Mouse (Mus musculus): ENCODE results near the gene Vav3. TPM values are rescaled to one million over a fixed set of nuclear protein-coding genes. Genes with fewer than 3 reads are reported as not detected.

The Vav3 gene
- polyA plus RNA-seq, 1 experiment from 2014 or later: 13.6 TPM

DNA sequence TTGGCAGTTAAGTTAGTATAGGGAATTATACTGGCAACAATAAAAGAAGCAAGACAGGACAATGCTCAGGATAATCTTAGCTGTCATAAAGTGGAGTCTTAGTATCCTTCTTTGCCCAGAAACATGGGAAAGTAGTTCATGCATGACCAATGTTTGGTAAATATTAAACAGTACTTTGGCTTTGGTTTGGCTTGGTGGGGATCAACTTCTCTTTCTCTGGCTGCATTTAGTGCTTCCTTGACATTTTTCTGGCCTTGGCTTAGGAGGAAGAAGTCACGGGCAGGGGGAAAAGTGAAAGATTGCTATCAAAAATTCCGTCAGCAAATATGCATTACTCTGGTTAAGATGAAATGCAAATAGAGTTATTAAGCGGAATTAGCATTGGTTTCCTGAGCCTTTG lies 197.2 kb downstream of the Vav3 start:
- H3K4me3 ChIP-seq (ENCODE audit: control insufficient read depth in 1 of 2, insufficient read depth in 1 of 2, low read depth in 1 of 2, low read length in 2 of 2): no peak overlapping the region
- H3K36me3 ChIP-seq (ENCODE audit: control insufficient read depth, insufficient read depth, low read length): no peaks in the 10 kb centered on the region
- no peaks in the 10 kb centered on the region for H3K27me3 ChIP-seq (ENCODE audit: control insufficient read depth, insufficient read depth, low read length)
- H3K9me3 ChIP-seq (ENCODE audit: control insufficient read depth, low read length): no peaks in the 10 kb centered on the region
- H3K4me1 ChIP-seq (ENCODE audit: control insufficient read depth in 2 of 2, insufficient read depth in 2 of 2, low read length in 2 of 2): no peaks in the 10 kb centered on the region
- ATAC-seq (ENCODE audit: insufficient number of reproducible peaks, insufficient read depth, low FRiP score, low read depth): no peak
- no peak overlapping the region for H3K4me2 ChIP-seq (ENCODE audit: low read length)
- H3K9ac ChIP-seq (ENCODE audit: low read length): no peak overlapping the region
- H3K27ac ChIP-seq (replicated peaks in 1 of 2; ENCODE audit: control insufficient read depth in 1 of 2, insufficient read depth in 1 of 2, low read depth in 2 of 2, low read length in 2 of 2): no peak overlapping the region
- 81% methylated on average over 3 of the region's 3 CpGs for WGBS

DNA sequence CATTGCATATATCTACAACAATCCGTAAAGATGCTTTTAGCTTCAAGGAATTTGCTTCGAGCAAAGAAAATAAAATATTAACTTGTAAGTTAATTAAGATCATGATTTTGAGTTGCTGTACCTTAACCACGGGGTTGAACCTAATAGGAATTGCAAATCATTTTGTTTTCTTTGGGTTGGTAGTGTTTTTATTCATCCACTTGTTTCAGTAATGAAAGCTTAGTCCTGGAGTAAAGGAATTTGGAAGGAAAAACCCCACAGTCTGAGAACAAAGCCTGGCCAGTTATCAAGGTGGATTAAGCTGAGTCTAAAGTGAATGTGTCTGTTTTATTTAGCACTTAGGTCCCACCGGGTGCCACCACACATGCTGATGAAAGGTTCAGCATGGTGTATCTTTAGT lies 199.6 kb downstream of the Vav3 start:
- Histone ChIP-seq H3K9ac (ENCODE audit: low read length) (no peak overlapping the region), H3K9me3 (ENCODE audit: control insufficient read depth, low read length) (no peaks in the 10 kb centered on the region), H3K27ac (replicated peaks in 1 of 2; ENCODE audit: control insufficient read depth in 1 of 2, insufficient read depth in 1 of 2, low read depth in 2 of 2, low read length in 2 of 2) (no peak overlapping the region), H3K27me3 (ENCODE audit: control insufficient read depth, insufficient read depth, low read length) (no peaks in the 10 kb centered on the region), H3K4me2 (ENCODE audit: low read length) (no peak overlapping the region), H3K4me1 (ENCODE audit: control insufficient read depth in 2 of 2, insufficient read depth in 2 of 2, low read length in 2 of 2) (no peaks in the 10 kb centered on the region), H3K4me3 (ENCODE audit: control insufficient read depth in 1 of 2, insufficient read depth in 1 of 2, low read depth in 1 of 2, low read length in 2 of 2) (no peak overlapping the region), H3K36me3 (ENCODE audit: control insufficient read depth, insufficient read depth, low read length) (no peaks in the 10 kb centered on the region)
- ATAC-seq (ENCODE audit: insufficient number of reproducible peaks, insufficient read depth, low FRiP score, low read depth): no peak
- WGBS: 50% methylated on average over 4 of the region's 4 CpGs

DNA sequence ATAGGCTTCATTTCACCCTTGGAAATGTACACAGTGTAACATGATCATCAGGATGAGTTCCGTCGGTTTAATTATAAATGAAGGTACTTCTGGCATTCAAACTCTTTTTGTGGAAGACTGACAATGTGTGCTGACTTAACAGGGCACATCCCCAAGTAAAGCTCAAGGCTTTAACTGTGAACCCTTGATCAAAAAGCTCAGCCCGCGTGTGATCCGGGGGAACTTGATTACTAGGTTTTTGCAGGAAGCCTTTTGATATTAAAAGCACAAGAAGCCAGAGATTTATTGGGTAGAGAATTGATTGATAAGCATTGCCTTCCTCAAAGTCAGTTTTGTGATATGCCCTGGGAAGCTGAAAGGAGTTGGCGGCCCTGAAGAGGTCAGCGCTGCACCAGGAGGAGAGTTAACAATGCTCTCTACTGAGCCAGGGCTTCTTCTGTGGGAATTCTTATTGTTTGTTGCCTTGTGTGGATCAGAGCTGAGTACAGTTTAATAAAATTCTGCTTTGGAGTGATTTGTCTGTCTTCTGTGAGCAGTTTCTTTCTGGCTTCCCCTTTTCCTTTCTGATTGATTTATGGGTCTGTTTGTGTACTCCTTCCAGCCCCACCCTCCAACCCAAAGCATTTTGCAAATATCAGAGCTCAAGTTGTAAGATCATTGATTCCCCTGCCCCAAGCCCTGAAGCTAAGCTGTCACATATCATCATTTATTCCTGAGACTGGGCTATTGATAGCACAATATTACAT lies 204.2 kb downstream of the Vav3 start:
- Histone ChIP-seq H3K27ac (replicated peaks in 1 of 2; ENCODE audit: control insufficient read depth in 1 of 2, insufficient read depth in 1 of 2, low read depth in 2 of 2, low read length in 2 of 2) (no peak overlapping the region), H3K36me3 (ENCODE audit: control insufficient read depth, insufficient read depth, low read length) (no peaks in the 10 kb centered on the region), H3K9me3 (ENCODE audit: control insufficient read depth, low read length) (no peaks in the 10 kb centered on the region), H3K27me3 (ENCODE audit: control insufficient read depth, insufficient read depth, low read length) (no peaks in the 10 kb centered on the region), H3K4me3 (ENCODE audit: control insufficient read depth in 1 of 2, insufficient read depth in 1 of 2, low read depth in 1 of 2, low read length in 2 of 2) (no peak overlapping the region), H3K4me1 (ENCODE audit: control insufficient read depth in 2 of 2, insufficient read depth in 2 of 2, low read length in 2 of 2) (no peaks in the 10 kb centered on the region), H3K4me2 (ENCODE audit: low read length) (no peak overlapping the region), H3K9ac (ENCODE audit: low read length) (no peak overlapping the region)
- ATAC-seq (ENCODE audit: insufficient number of reproducible peaks, insufficient read depth, low FRiP score, low read depth): no peak
- WGBS: 82% methylated on average over 7 of the region's 7 CpGs

DNA sequence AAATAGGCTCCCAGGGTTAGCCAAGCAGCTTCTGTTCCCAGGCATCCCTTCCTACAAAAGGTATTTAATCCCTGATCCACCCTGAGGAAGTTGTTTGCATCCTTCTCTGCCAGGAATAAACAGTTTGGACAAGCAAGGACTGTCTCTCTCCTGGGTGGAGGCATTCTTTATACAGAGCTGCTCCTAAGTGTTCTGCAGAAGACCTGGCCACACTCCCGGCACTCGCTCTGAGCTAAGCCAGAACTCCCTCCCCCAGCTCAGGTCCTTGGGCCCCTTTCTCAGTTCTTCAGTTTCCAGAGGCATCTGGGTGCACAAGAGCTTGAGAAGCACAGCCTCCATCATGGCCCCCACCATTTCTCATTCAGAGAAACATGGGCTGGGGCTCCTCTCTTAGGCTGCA lies 216.9 kb downstream of the Vav3 start:
- H3K27ac ChIP-seq (replicated peaks in 1 of 2; ENCODE audit: control insufficient read depth in 1 of 2, insufficient read depth in 1 of 2, low read depth in 2 of 2, low read length in 2 of 2): no peak overlapping the region
- H3K9ac ChIP-seq (ENCODE audit: low read length): no peak overlapping the region
- 47% methylated on average over 2 of the region's 2 CpGs for WGBS
- H3K4me1 ChIP-seq (ENCODE audit: control insufficient read depth in 2 of 2, insufficient read depth in 2 of 2, low read length in 2 of 2): no peaks in the 10 kb centered on the region
- no peaks in the 10 kb centered on the region for H3K27me3 ChIP-seq (ENCODE audit: control insufficient read depth, insufficient read depth, low read length)
- no peaks in the 10 kb centered on the region for H3K36me3 ChIP-seq (ENCODE audit: control insufficient read depth, insufficient read depth, low read length)
- no peak for ATAC-seq (ENCODE audit: insufficient number of reproducible peaks, insufficient read depth, low FRiP score, low read depth)
- no peak overlapping the region for H3K4me2 ChIP-seq (ENCODE audit: low read length)
- no peaks in the 10 kb centered on the region for H3K9me3 ChIP-seq (ENCODE audit: control insufficient read depth, low read length)
- no peak overlapping the region for H3K4me3 ChIP-seq (ENCODE audit: control insufficient read depth in 1 of 2, insufficient read depth in 1 of 2, low read depth in 1 of 2, low read length in 2 of 2)

DNA sequence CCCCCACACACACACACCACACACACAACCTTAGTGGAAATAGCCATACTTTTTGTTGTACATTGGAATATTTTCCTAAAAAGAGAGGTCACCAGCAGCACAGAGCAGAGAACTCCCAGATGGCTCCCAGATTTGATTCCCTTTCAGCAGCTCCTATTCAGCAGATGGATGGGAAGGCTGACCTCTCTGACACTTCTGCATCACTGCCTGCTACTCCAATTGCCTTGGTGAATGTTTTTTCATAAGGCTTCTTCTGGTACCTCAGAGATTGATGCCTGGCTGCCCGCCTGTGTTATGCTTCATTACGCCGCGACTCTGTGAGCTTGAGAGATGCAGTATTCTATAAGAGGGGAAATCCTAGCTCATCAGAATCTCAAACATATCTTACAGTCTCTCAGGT lies 220.8 kb downstream of the Vav3 start:
- Histone ChIP-seq H3K9me3 (ENCODE audit: control insufficient read depth, low read length) (no peaks in the 10 kb centered on the region), H3K4me3 (ENCODE audit: control insufficient read depth in 1 of 2, insufficient read depth in 1 of 2, low read depth in 1 of 2, low read length in 2 of 2) (no peak overlapping the region), H3K27me3 (ENCODE audit: control insufficient read depth, insufficient read depth, low read length) (no peaks in the 10 kb centered on the region), H3K4me2 (ENCODE audit: low read length) (no peak overlapping the region), H3K36me3 (ENCODE audit: control insufficient read depth, insufficient read depth, low read length) (no peaks in the 10 kb centered on the region), H3K9ac (ENCODE audit: low read length) (no peak overlapping the region), H3K27ac (replicated peaks in 1 of 2; ENCODE audit: control insufficient read depth in 1 of 2, insufficient read depth in 1 of 2, low read depth in 2 of 2, low read length in 2 of 2) (no peak overlapping the region), H3K4me1 (ENCODE audit: control insufficient read depth in 2 of 2, insufficient read depth in 2 of 2, low read length in 2 of 2) (no peaks in the 10 kb centered on the region)
- no peak for ATAC-seq (ENCODE audit: insufficient number of reproducible peaks, insufficient read depth, low FRiP score, low read depth)
- 78% methylated on average over 4 of the region's 4 CpGs for WGBS

DNA sequence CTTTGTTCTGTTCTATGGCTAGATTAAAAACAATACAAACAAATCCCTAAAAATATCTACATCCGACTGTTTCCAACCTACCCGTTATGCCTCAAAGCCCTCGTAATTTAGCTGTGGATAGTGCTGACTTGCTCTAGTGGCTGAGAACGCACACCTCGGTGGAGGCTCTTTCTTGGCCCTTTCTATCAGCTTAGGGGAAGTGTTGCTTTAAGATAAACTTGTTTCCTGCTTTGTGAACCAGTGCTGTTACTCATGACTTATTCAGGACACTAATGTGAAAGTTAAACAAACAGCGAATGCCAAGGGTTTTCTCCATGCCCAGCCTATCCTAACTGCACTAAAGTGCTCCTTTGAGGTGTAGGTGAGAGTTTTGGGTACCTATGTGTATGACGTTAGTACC lies 221.3 kb downstream of the Vav3 start:
- Histone ChIP-seq H3K4me2 (ENCODE audit: low read length) (no peak overlapping the region), H3K36me3 (ENCODE audit: control insufficient read depth, insufficient read depth, low read length) (no peaks in the 10 kb centered on the region), H3K27me3 (ENCODE audit: control insufficient read depth, insufficient read depth, low read length) (no peaks in the 10 kb centered on the region), H3K4me3 (ENCODE audit: control insufficient read depth in 1 of 2, insufficient read depth in 1 of 2, low read depth in 1 of 2, low read length in 2 of 2) (no peak overlapping the region), H3K9me3 (ENCODE audit: control insufficient read depth, low read length) (no peaks in the 10 kb centered on the region), H3K27ac (replicated peaks in 1 of 2; ENCODE audit: control insufficient read depth in 1 of 2, insufficient read depth in 1 of 2, low read depth in 2 of 2, low read length in 2 of 2) (no peak overlapping the region), H3K9ac (ENCODE audit: low read length) (no peak overlapping the region), H3K4me1 (ENCODE audit: control insufficient read depth in 2 of 2, insufficient read depth in 2 of 2, low read length in 2 of 2) (no peaks in the 10 kb centered on the region)
- ATAC-seq (ENCODE audit: insufficient number of reproducible peaks, insufficient read depth, low FRiP score, low read depth): no peak
- WGBS: 25% methylated on average over 7 of the region's 7 CpGs

DNA sequence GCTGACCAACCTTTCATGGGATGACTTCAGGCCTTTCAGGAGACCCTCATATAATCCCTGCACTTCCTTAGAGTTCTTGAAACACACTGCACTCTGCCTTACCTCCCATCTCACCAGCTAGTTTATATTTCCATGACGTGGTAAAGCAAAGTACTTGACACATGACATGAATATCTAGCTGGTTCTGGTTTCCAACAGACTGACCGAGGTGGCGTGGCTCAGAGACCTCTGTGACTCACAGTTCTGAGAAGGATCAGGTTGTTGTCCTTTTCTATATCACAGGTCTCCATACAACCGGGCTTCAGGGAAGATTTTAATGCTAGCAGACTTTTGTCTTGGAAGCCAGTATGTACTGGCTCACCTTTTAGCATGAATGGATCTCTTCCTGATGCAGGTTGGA lies 221.8 kb downstream of the Vav3 start:
- no peak for ATAC-seq (ENCODE audit: insufficient number of reproducible peaks, insufficient read depth, low FRiP score, low read depth)
- WGBS: 61% methylated on average over 4 of the region's 4 CpGs

DNA sequence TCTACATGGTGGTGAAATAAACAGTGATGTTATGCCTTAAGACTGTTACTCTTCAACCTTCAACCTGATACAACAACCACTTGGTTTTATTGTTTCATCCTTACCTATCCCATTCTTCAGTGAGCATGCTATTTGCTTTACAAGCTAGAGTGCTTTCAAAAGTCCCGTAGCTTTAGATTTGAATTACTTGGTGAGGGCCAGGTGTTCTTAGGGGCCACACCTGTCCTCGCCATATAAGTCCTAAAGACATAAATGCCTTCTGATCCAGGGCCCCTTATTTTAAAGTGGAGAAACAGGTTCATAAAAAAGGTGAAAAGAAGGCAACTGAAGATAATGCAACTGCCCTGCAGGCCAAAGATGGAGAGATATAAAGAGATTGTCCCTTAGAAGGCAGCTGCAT lies 224.0 kb downstream of the Vav3 start:
- Histone ChIP-seq H3K4me1 (ENCODE audit: control insufficient read depth in 2 of 2, insufficient read depth in 2 of 2, low read length in 2 of 2) (peaks cover 0 to 5% of the 10 kb centered on the region in 2 experiments; a peak in 1 of 4 replicates), H3K4me2 (ENCODE audit: low read length) (no peak overlapping the region), H3K36me3 (ENCODE audit: control insufficient read depth, insufficient read depth, low read length) (no peaks in the 10 kb centered on the region), H3K4me3 (ENCODE audit: control insufficient read depth in 1 of 2, insufficient read depth in 1 of 2, low read depth in 1 of 2, low read length in 2 of 2) (no peak overlapping the region), H3K27me3 (ENCODE audit: control insufficient read depth, insufficient read depth, low read length) (no peaks in the 10 kb centered on the region), H3K9ac (ENCODE audit: low read length) (no peak overlapping the region), H3K9me3 (ENCODE audit: control insufficient read depth, low read length) (no peaks in the 10 kb centered on the region), H3K27ac (replicated peaks in 1 of 2; ENCODE audit: control insufficient read depth in 1 of 2, insufficient read depth in 1 of 2, low read depth in 2 of 2, low read length in 2 of 2) (no peak overlapping the region)
- ATAC-seq (ENCODE audit: insufficient number of reproducible peaks, insufficient read depth, low FRiP score, low read depth): no peak
- 90% methylated on average over 2 of the region's 2 CpGs for WGBS

More for the DNA sequence above, 221.8 kb downstream of the Vav3 start:
- no peak overlapping the region for H3K9ac ChIP-seq (ENCODE audit: low read length)
- H3K4me1 ChIP-seq (ENCODE audit: control insufficient read depth in 2 of 2, insufficient read depth in 2 of 2, low read length in 2 of 2): no peaks in the 10 kb centered on the region
- H3K4me3 ChIP-seq (ENCODE audit: control insufficient read depth in 1 of 2, insufficient read depth in 1 of 2, low read depth in 1 of 2, low read length in 2 of 2): no peak overlapping the region
- H3K9me3 ChIP-seq (ENCODE audit: control insufficient read depth, low read length): no peaks in the 10 kb centered on the region
- H3K4me2 ChIP-seq (ENCODE audit: low read length): no peak overlapping the region
- H3K27ac ChIP-seq (replicated peaks in 1 of 2; ENCODE audit: control insufficient read depth in 1 of 2, insufficient read depth in 1 of 2, low read depth in 2 of 2, low read length in 2 of 2): no peak overlapping the region
- no peaks in the 10 kb centered on the region for H3K36me3 ChIP-seq (ENCODE audit: control insufficient read depth, insufficient read depth, low read length)
- H3K27me3 ChIP-seq (ENCODE audit: control insufficient read depth, insufficient read depth, low read length): no peaks in the 10 kb centered on the region
